Mouse (Mus musculus): ENCODE data around the gene Pnma1.

DNA sequence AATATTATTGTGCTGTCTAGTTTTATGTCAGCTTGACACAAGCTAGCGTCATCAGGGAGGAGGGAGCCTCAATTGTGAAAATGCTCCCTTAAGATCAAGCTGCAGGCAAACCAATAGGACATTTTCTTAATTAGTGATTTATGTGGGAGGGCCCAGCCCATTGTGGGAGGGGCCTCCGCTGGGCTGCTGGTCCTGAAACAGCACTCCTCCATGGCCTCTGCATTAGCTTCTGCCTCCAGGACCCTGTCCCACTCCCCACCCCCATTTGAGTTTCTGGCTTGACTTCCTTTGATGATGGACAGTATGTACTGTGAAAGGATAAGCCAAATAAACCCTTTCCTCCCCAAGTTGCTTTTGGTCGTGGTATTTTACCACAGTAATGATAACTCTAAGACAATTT, 41.3 kb downstream of the Pnma1 start:
- TF ChIP-seq CTCF (IDR thresholded peaks at IDR 0.05; ENCODE audit: extremely low read depth, insufficient read depth, insufficient read length, insufficient replicate concordance) (no peak), POLR2A (IDR thresholded peaks at IDR 0.05; ENCODE audit: low read depth, low read length) (no peak)
